Mouse (Mus musculus): Measurements from ENCODE around the gene Olig2. TPM values are rescaled to one million over a fixed set of nuclear protein-coding genes. Genes with fewer than 3 reads are reported as not detected.

The Olig2 gene
- polyA plus RNA-seq, 1 experiment from 2014 or later: 8.6 TPM

DNA sequence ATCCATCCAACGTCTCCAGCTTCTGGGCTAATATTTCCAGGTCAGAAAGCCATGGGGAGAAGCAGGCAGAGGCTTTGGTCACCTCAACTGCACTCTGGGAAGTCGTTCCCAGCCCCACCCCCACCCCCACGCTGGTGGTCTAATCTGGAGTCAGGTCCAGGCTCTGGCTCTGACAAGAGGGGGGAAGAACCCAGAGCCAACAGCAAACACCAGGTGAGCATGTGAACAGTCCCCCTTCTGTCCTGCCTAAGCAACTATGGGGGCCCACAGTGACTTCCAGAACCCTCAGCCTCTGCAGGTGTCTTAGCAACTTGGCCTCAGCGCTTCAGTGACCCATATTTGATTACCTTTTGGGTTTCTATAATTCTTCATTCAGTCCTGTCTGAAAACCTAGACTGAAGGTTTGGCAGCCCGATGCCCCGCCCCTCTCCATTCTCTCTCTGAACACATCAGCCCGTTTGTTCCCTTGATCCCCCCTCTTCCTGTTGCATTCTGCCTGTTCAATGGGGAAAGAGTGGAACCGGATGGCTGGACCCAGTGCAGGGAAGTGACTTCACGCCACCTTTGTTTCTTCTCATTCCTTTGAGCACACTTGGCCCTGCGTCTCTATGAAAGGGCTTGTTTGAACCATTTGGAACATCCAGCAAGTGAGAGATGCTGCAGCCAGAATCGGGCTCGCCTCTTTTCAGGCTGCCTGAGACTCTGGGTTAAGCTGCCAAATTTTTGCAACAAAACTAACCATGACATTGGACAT is 37.4 kb downstream of the Olig2 start:
- Histone ChIP-seq H3K9ac (replicated peaks) (no peak overlapping the region), H3K27me3 (peaks cover 56% of the 10 kb centered on the region), H3K9me3 (no peaks in the 10 kb centered on the region), H3K4me3 (no peak overlapping the region), H3K27ac (replicated peaks) (no peak overlapping the region), H3K4me2 (replicated peaks) (no peak overlapping the region), H3K36me3 (no peaks in the 10 kb centered on the region), H3K4me1 (peaks cover 14% of the 10 kb centered on the region)
- ATAC-seq (replicated peaks): peak; percentile 69
- WGBS: 16% methylated on average over 12 of the region's 12 CpGs

DNA sequence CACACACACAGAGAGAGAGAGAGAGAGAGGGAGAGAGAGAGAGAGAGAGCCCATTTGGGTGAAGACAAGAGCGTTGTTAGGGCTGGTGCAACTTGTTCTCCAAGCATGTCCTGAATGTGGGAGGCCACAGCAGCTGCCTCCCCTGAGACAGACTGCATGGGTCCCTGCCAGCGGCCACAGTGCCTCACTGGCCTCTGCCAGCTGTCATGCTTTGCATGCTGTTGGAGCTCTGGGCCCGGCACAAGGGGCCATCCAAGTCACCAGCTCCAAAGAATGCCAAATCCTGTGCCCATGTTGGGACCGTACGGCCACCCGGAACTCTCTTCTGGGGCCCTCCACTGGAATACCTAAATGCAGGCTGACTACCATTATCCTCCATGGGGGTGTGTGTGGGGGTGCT is 40.7 kb downstream of the Olig2 start:
- no peak overlapping the region for H3K9ac ChIP-seq (replicated peaks)
- peaks cover 34% of the 10 kb centered on the region for H3K4me1 ChIP-seq
- H3K9me3 ChIP-seq: no peaks in the 10 kb centered on the region
- H3K27ac ChIP-seq (replicated peaks): no peak overlapping the region
- no peak for ATAC-seq (replicated peaks)
- no peaks in the 10 kb centered on the region for H3K36me3 ChIP-seq
- no peak overlapping the region for H3K4me2 ChIP-seq (replicated peaks)
- 76% methylated on average over 6 of the region's 6 CpGs for WGBS
- peaks cover 70% of the 10 kb centered on the region for H3K27me3 ChIP-seq
- no peak overlapping the region for H3K4me3 ChIP-seq

DNA sequence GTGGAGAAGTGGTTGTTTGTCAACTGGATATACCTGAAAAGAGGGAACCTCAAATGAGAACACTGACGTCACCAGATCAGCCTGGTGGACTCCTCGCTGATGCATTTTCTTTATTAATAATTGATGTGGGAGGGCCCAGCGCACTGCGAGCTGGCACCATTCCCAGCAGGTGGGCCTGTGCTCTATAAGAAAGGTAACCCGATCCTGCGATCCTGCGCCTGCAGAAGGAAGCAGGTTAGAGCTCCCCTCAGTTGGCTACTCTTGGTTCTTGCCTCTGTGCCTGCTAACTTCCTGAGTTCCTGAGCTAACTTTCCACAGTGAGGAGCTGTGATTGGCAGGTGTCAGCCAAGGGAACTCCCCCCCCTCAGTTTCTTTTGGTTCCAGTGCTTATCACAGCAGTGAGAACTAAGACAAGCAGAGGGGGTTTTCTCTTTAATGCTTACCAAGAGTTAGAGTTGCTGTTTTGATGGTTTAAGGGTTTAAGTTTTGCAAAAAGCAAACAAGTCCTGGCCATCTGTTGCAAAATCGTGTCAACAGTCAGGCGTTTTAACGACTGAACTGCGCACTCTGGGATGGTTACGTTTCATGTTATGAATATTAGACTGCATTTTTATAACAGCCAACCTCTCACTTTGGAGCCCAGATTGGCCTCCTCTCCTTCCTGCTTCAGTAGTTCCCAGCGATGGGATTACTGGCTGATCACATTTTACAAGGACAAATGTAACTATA is 43.6 kb downstream of the Olig2 start:
- WGBS: 5% methylated on average over 13 of the region's 13 CpGs
- Histone ChIP-seq H3K4me3 (peak overlapping the region; percentile 47), H3K4me1 (peaks cover 28% of the 10 kb centered on the region), H3K9ac (replicated peaks) (no peak overlapping the region), H3K27me3 (peaks cover 89% of the 10 kb centered on the region), H3K4me2 (replicated peaks) (peak overlapping the region; percentile 84), H3K27ac (replicated peaks) (no peak overlapping the region), H3K9me3 (no peaks in the 10 kb centered on the region), H3K36me3 (no peaks in the 10 kb centered on the region)
- ATAC-seq (replicated peaks): no peak

DNA sequence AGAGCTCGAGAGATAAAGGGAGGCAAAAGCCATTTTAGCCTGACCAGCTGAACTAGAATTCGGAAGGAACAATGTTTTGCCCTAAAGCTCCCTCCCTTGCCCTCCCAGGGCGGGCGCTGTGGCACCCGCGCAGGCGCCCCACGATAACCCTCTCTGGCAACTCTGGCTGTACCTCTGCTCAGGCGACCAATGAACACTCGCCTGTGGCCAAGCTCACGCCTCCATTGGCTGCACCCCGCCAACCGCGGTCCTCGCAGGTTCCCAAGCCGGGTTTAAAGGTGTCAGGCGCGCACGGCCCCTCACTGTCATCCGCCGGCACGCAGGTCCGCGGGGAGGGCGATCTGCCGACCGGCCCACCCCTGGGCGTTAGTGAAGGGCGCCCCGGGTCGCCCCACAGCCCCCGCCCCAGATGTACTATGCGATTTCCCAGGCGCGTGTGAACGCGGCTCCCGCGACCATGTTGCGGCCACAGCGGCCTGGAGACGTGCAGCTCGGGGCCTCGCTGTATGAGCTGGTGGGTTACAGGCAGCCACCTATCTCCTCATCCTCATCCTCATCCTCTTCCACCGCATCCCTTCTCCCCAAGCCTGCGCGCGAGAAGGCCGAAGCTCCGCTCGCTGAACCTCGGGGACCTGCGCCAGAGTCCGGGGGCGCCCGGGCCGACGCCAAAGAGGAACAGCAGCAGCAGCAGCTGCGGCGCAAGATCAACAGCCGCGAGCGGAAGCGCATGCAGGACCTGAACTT is 44.4 kb downstream of the Olig2 start, which contains the start of gene Olig1:
Gene Olig1 (plus strand): TSS at position 305 of the 744 bp plus-strand sequence.
- H3K4me2 ChIP-seq (replicated peaks): peak within 1 kb of the TSS; percentile 84
- H3K36me3 ChIP-seq: no peaks in the 10 kb centered on the region
- peaks cover 94% of the 10 kb centered on the region for H3K27me3 ChIP-seq
- peaks cover 28% of the 10 kb centered on the region for H3K4me1 ChIP-seq
- peak; percentile 92 for ATAC-seq (replicated peaks)
- peak within 1 kb of the TSS; percentile 47 for H3K4me3 ChIP-seq
- H3K27ac ChIP-seq (replicated peaks): no peak within 1 kb of the TSS
- no peaks in the 10 kb centered on the region for H3K9me3 ChIP-seq
- WGBS: under 1% methylated on average over 64 of the region's 64 CpGs
- peak within 1 kb of the TSS; percentile 11 for H3K9ac ChIP-seq (replicated peaks)

DNA sequence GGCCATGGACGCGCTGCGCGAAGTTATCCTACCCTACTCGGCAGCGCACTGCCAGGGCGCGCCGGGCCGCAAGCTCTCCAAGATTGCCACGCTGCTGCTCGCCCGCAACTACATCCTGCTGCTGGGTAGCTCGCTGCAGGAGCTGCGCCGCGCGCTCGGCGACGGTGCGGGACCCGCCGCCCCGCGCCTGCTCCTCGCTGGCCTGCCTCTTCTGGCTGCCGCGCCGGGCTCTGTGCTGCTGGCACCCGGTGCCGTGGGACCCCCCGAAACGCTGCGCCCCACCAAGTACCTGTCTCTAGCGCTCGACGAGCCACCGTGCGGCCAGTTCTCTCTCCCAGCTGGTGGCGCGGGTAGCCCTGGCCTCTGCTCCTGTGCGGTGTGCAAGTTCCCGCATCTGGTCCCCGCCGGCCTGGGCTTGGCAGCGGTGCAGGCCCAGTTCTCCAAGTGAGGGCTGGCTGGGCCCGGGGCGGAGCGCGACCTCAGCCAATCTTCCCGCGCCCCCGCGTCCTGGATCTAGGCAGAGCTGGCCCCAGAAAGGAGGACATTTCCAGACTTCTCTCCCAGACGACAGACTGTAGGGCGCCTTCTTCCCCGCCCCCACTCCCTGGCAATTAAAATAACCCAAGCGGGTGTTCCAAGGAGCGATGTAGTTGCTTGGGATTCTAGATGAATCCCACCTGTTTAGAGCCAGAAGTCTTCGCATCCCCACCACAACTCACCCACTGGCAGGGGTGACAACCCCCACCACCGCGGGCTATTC is 45.1 kb downstream of the Olig2 start:
- no peak overlapping the region for H3K27ac ChIP-seq (replicated peaks)

DNA sequence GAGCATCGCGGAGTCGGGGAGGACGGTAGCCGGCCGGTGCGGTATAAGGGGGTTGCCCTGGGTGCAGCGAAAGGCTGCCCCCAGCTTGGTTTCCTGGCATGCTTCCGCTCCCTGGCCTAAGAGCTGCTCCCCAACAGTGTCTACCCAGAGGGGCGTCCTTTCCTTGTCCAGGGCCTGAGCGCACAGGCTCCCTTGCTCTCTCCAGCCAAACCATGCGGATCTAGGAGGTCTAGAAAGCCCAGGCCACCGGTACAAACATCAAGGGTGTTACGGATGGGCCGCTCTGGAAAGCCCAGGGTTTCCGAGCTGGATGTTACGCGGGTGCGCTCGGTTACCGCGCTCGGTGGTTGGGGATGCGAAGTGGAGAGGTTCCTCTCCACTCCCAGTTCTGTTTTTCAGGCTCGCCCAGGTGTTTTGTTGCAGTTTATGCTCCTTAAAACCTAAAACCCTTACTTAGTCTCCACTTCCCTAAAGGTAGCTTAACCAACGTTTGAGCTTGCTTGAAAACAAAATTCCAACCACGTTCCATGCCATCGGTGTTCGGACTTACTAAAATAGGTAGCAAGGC is 45.8 kb downstream of the Olig2 start:
- H3K4me1 ChIP-seq: peaks cover 28% of the 10 kb centered on the region
- no peak overlapping the region for H3K27ac ChIP-seq (replicated peaks)
- peaks cover 99% of the 10 kb centered on the region for H3K27me3 ChIP-seq
- peak overlapping the region; percentile 47 for H3K4me3 ChIP-seq
- 1% methylated on average over 29 of the region's 29 CpGs for WGBS
- H3K4me2 ChIP-seq (replicated peaks): peak overlapping the region; percentile 84
- no peak overlapping the region for H3K9ac ChIP-seq (replicated peaks)
- no peak for ATAC-seq (replicated peaks)
- no peaks in the 10 kb centered on the region for H3K9me3 ChIP-seq
- H3K36me3 ChIP-seq: no peaks in the 10 kb centered on the region

More for the DNA sequence above, 45.1 kb downstream of the Olig2 start:
- Histone ChIP-seq H3K4me2 (replicated peaks) (peak overlapping the region; percentile 84), H3K4me3 (peak overlapping the region; percentile 47), H3K9me3 (no peaks in the 10 kb centered on the region), H3K36me3 (no peaks in the 10 kb centered on the region), H3K9ac (replicated peaks) (peak overlapping the region; percentile 11), H3K4me1 (peaks cover 28% of the 10 kb centered on the region), H3K27me3 (peaks cover 98% of the 10 kb centered on the region)
- WGBS: under 1% methylated on average over 63 of the region's 63 CpGs
- ATAC-seq (replicated peaks): peak; percentile 30; the same call in 1 of the 2 replicates

DNA sequence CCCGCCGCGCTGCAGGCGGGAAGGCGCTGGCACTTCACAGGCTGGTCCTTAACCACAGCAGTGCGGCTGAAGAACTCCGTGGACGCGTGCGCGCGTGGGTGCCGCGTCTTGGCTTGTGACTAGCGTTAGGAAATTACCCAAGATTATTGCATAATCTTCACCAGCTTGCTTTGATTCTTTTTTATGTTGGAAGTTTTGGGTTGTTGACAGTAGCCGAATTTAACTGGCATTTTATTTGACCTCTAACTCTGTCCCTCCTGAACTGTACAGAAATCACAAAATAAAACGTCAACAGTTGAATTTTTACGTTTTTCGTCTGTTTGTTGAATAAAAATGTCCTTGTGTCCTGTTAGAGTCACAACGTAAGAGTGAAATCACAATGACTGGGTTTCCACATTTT is 46.4 kb downstream of the Olig2 start:
- Histone ChIP-seq H3K27me3 (peaks cover 98% of the 10 kb centered on the region), H3K4me3 (peak overlapping the region; percentile 16; the same call in 1 of the 2 replicates), H3K27ac (replicated peaks) (no peak overlapping the region), H3K9ac (replicated peaks) (no peak overlapping the region), H3K4me2 (replicated peaks) (0 out of 2 replicates have a peak overlapping the region, but pooled peaks have one; percentile 84), H3K36me3 (no peaks in the 10 kb centered on the region), H3K4me1 (peaks cover 28% of the 10 kb centered on the region), H3K9me3 (no peaks in the 10 kb centered on the region)
- 2% methylated on average over 20 of the region's 20 CpGs for WGBS
- no peak for ATAC-seq (replicated peaks)

Other genes with a start within 250 kb of the Olig2 start
- 33.7 and 36.0 TPM in 2 replicates for gene Synj1, start 214.1 kb upstream of the Olig2 start, polyA plus RNA-seq (2015; fragmentation: Nextera tagmentation; extraction: Ambion mirVana)
- 79.5 and 86.3 TPM in 2 replicates for gene Paxbp1, start 180.9 kb upstream of the Olig2 start, polyA plus RNA-seq (2015; fragmentation: Nextera tagmentation; extraction: Ambion mirVana)
- gene 4932438H23Rik, start 130.3 kb upstream of the Olig2 start, polyA plus RNA-seq (2015; fragmentation: Nextera tagmentation; extraction: Ambion mirVana): 0.60 and 0.89 TPM in 2 replicates
- gene Olig1, start 44.3 kb downstream of the Olig2 start, polyA plus RNA-seq (2015; fragmentation: Nextera tagmentation; extraction: Ambion mirVana): 29.6 and 33.4 TPM in 2 replicates
- 41.6 and 42.3 TPM in 2 replicates for gene Ifnar2, start 147.3 kb downstream of the Olig2 start, polyA plus RNA-seq (2015; fragmentation: Nextera tagmentation; extraction: Ambion mirVana)
- gene Gm21970, start 166.3 kb downstream of the Olig2 start, polyA plus RNA-seq (2015; fragmentation: Nextera tagmentation; extraction: Ambion mirVana): not detected in 2 replicates
- gene Il10rb, start 180.7 kb downstream of the Olig2 start, polyA plus RNA-seq (2015; fragmentation: Nextera tagmentation; extraction: Ambion mirVana): 7.7 and 9.6 TPM in 2 replicates